Mouse (Mus musculus) liver, embryonic 15.5 days (tissue): ENCODE results near the gene Atp6v1e1. TPM values are rescaled to one million over a fixed set of nuclear protein-coding genes. Genes with fewer than 3 reads are reported as not detected.

Experiments
- ATAC-seq: fragments of 200-750 bp; cut with Nextera tagmentation; 2 replicates; pipeline ENCODE4 v1.8.0; 2017; ENCODE audit warnings: moderate number of reproducible peaks, mild to moderate bottlenecking, moderate library complexity; ENCODE audit not compliant: insufficient read depth
- H3K27ac ChIP-seq: fragments of 300-500 bp; sonication (generic); replicated peaks from 2 replicates; pipeline ENCODE4 v1.5.1; 2015; ENCODE audit warnings: mild to moderate bottlenecking, inconsistent platforms
- H3K27me3 ChIP-seq: fragments of 300-500 bp; sonication (generic); 2 replicates; pipeline ENCODE4 v1.6.1; 2015; ENCODE audit warnings: mild to moderate bottlenecking, inconsistent platforms
- H3K36me3 ChIP-seq: fragments of 300-500 bp; sonication (generic); replicated peaks from 2 replicates; pipeline ENCODE4 v1.6.1; 2015; ENCODE audit warnings: moderate library complexity, mild to moderate bottlenecking, inconsistent platforms
- H3K4me1 ChIP-seq: fragments of 300-500 bp; sonication (generic); replicated peaks from 2 replicates; pipeline ENCODE4 v1.6.1; 2015; ENCODE audit warnings: inconsistent platforms
- H3K4me2 ChIP-seq: fragments of 300-500 bp; sonication (generic); 2 replicates; pipeline ENCODE4 v1.6.1; 2015; ENCODE audit warnings: moderate library complexity, mild to moderate bottlenecking, inconsistent platforms
- H3K4me3 ChIP-seq: fragments of 300-500 bp; sonication (generic); replicated peaks from 2 replicates; pipeline ENCODE4 v1.5.1; 2015; ENCODE audit warnings: mild to moderate bottlenecking, inconsistent platforms
- H3K9ac ChIP-seq: fragments of 300-500 bp; sonication (generic); 2 replicates; pipeline ENCODE4 v1.6.1; 2015; ENCODE audit warnings: moderate library complexity, mild to moderate bottlenecking, inconsistent platforms
- H3K9me3 ChIP-seq: fragments of 300-500 bp; sonication (generic); replicated peaks from 2 replicates; pipeline ENCODE4 v1.6.1; 2016; ENCODE audit warnings: inconsistent platforms
- WGBS: fragments of 180-500 bp; shearing (Covaris S2); methylation state at CpG from one replicate; pipeline ENCODE4 v1.1.7; 2015; ENCODE audit warnings: mixed read lengths; ENCODE audit not compliant: insufficient replicate concordance; 5-methylcytosine and 5-hydroxymethylcytosine counted together
- polyA plus RNA-seq: library from polyadenylated mRNA; unstranded; fragments of >200 nt; fragmentation: Nextera tagmentation; extraction: Ambion mirVana; gene quantifications from 2 replicates; pipeline ENCODE4 v1.2.1, GENCODE M21; 2015

The Atp6v1e1 gene
- polyA plus RNA-seq, 1 experiment from 2014 or later, result 155 TPM

- Histone ChIP-seq H3K9ac (no peak overlapping the region), H3K27me3 (no peaks in the 10 kb centered on the region), H3K27ac (peak overlapping the region; percentile 67), H3K4me2 (no peak overlapping the region), H3K9me3 (no peaks in the 10 kb centered on the region), H3K36me3 (peaks cover 49% of the 10 kb centered on the region), H3K4me1 (peaks cover 64% of the 10 kb centered on the region), H3K4me3 (no peak overlapping the region)
- 53% methylated on average over 11 of the region's 11 CpGs for WGBS
- peak; percentile 67 for ATAC-seq
These were observed 32.4 kb downstream of the Atp6v1e1 start for GRCm38 (mm10) chr6:120790153-120790552.

GRCm38 (mm10) chr6:120788904-120789303 is 33.7 kb downstream of the Atp6v1e1 start:
- Histone ChIP-seq H3K27ac (no peak overlapping the region), H3K9me3 (no peaks in the 10 kb centered on the region), H3K9ac (no peak overlapping the region), H3K4me1 (peaks cover 75% of the 10 kb centered on the region), H3K4me3 (no peak overlapping the region), H3K36me3 (peaks cover 37% of the 10 kb centered on the region), H3K4me2 (no peak overlapping the region), H3K27me3 (no peaks in the 10 kb centered on the region)
- ATAC-seq, result no peak

- H3K27ac ChIP-seq, result no peak overlapping the region
- H3K27me3 ChIP-seq, result no peaks in the 10 kb centered on the region
- 72% methylated on average over 5 of the region's 5 CpGs for WGBS
- no peak overlapping the region for H3K4me3 ChIP-seq
- H3K9ac ChIP-seq, result no peak overlapping the region
- H3K36me3 ChIP-seq, result peaks cover 29% of the 10 kb centered on the region
- no peak for ATAC-seq
- peaks cover 71% of the 10 kb centered on the region for H3K4me1 ChIP-seq
- no peak overlapping the region for H3K4me2 ChIP-seq
- H3K9me3 ChIP-seq, result no peaks in the 10 kb centered on the region
These were observed 34.5 kb downstream of the Atp6v1e1 start for GRCm38 (mm10) chr6:120788068-120788607.

GRCm38 (mm10) chr6:120784351-120784750 is 38.2 kb downstream of the Atp6v1e1 start:
- H3K9ac ChIP-seq, result no peak overlapping the region
- H3K4me3 ChIP-seq, result no peak overlapping the region
- H3K36me3 ChIP-seq, result peaks cover 3% of the 10 kb centered on the region; the same call in 1 of the 2 replicates
- no peak overlapping the region for H3K27ac ChIP-seq
- no peaks in the 10 kb centered on the region for H3K27me3 ChIP-seq
- peaks cover 45% of the 10 kb centered on the region for H3K4me1 ChIP-seq
- no peak for ATAC-seq
- no peaks in the 10 kb centered on the region for H3K9me3 ChIP-seq
- H3K4me2 ChIP-seq, result no peak overlapping the region
- WGBS, result 71% methylated on average over 7 of the region's 7 CpGs

GRCm38 (mm10) chr6:120782948-120783347 is 39.6 kb downstream of the Atp6v1e1 start:
- Histone ChIP-seq H3K27me3 (no peaks in the 10 kb centered on the region), H3K9ac (no peak overlapping the region), H3K4me1 (peaks cover 35% of the 10 kb centered on the region), H3K27ac (no peak overlapping the region), H3K4me3 (no peak overlapping the region), H3K36me3 (no peaks in the 10 kb centered on the region), H3K4me2 (no peak overlapping the region), H3K9me3 (no peaks in the 10 kb centered on the region)
- ATAC-seq, result no peak
- WGBS, result 44% methylated on average over 2 of the region's 2 CpGs

GRCm38 (mm10) chr6:120778226-120778625 is 44.4 kb downstream of the Atp6v1e1 start:
- ATAC-seq, result no peak
- no peak overlapping the region for H3K27ac ChIP-seq
- no peaks in the 10 kb centered on the region for H3K9me3 ChIP-seq
- 68% methylated on average over 3 of the region's 3 CpGs for WGBS
- no peak overlapping the region for H3K4me2 ChIP-seq
- H3K4me3 ChIP-seq, result no peak overlapping the region
- peaks cover 4% of the 10 kb centered on the region; the same call in 1 of the 2 replicates for H3K4me1 ChIP-seq
- H3K9ac ChIP-seq, result no peak overlapping the region
- H3K36me3 ChIP-seq, result no peaks in the 10 kb centered on the region
- no peaks in the 10 kb centered on the region for H3K27me3 ChIP-seq

GRCm38 (mm10) chr6:120777533-120777932 is 45.1 kb downstream of the Atp6v1e1 start:
- no peak overlapping the region for H3K9ac ChIP-seq
- H3K4me3 ChIP-seq, result no peak overlapping the region
- peaks cover 4% of the 10 kb centered on the region; the same call in 1 of the 2 replicates for H3K4me1 ChIP-seq
- no peak overlapping the region for H3K27ac ChIP-seq
- no peak overlapping the region for H3K4me2 ChIP-seq
- no peak for ATAC-seq
- WGBS, result 78% methylated on average over 9 of the region's 9 CpGs
- no peaks in the 10 kb centered on the region for H3K27me3 ChIP-seq
- no peaks in the 10 kb centered on the region for H3K9me3 ChIP-seq
- no peaks in the 10 kb centered on the region for H3K36me3 ChIP-seq

GRCm38 (mm10) chr6:120776286-120776685 is 46.3 kb downstream of the Atp6v1e1 start:
- WGBS, result 64% methylated on average over 3 of the region's 3 CpGs
- Histone ChIP-seq H3K36me3 (peaks cover under 1% of the 10 kb centered on the region), H3K4me1 (no peaks in the 10 kb centered on the region; the same call in 1 of the 2 replicates), H3K9me3 (no peaks in the 10 kb centered on the region), H3K27ac (no peak overlapping the region), H3K4me2 (no peak overlapping the region), H3K4me3 (no peak overlapping the region), H3K9ac (no peak overlapping the region), H3K27me3 (no peaks in the 10 kb centered on the region)
- no peak for ATAC-seq

GRCm38 (mm10) chr6:120773763-120774162 is 48.8 kb downstream of the Atp6v1e1 start:
- Histone ChIP-seq H3K4me1 (no peaks in the 10 kb centered on the region), H3K27me3 (no peaks in the 10 kb centered on the region), H3K4me3 (no peak overlapping the region), H3K9me3 (no peaks in the 10 kb centered on the region), H3K36me3 (peaks cover 7% of the 10 kb centered on the region), H3K9ac (no peak overlapping the region), H3K4me2 (no peak overlapping the region), H3K27ac (no peak overlapping the region)
- no peak for ATAC-seq
- 84% methylated on average over 6 of the region's 6 CpGs for WGBS

GRCm38 (mm10) chr6:120773149-120773628 is 49.4 kb downstream of the Atp6v1e1 start, which contains the start of gene Slc25a18:
Gene Slc25a18 (plus strand): TSS chr6:120773578.
- no peaks in the 10 kb centered on the region for H3K27me3 ChIP-seq
- ATAC-seq, result no peak
- WGBS, result 48% methylated on average over 5 of the region's 5 CpGs

GRCm38 (mm10) chr6:120772025-120772424 is 50.6 kb downstream of the Atp6v1e1 start:
- Histone ChIP-seq H3K4me2 (no peak overlapping the region), H3K27ac (no peak overlapping the region), H3K9ac (no peak overlapping the region), H3K36me3 (peaks cover 14% of the 10 kb centered on the region), H3K4me3 (no peak overlapping the region), H3K9me3 (no peaks in the 10 kb centered on the region), H3K27me3 (no peaks in the 10 kb centered on the region), H3K4me1 (no peaks in the 10 kb centered on the region)
- no peak for ATAC-seq

More at GRCm38 (mm10) chr6:120773149-120773628, 49.4 kb downstream of the Atp6v1e1 start, which contains the start of gene Slc25a18:
- Histone ChIP-seq H3K4me1 (no peaks in the 10 kb centered on the region), H3K4me3 (no peak within 1 kb of the TSS), H3K36me3 (peaks cover 8% of the 10 kb centered on the region), H3K9me3 (no peaks in the 10 kb centered on the region), H3K9ac (no peak within 1 kb of the TSS), H3K27ac (no peak within 1 kb of the TSS), H3K4me2 (no peak within 1 kb of the TSS)

GRCm38 (mm10) chr6:120771366-120771765 is 51.2 kb downstream of the Atp6v1e1 start:
- Histone ChIP-seq H3K36me3 (peaks cover 21% of the 10 kb centered on the region), H3K9me3 (no peaks in the 10 kb centered on the region)
- WGBS, result 35% methylated on average over 1 of the region's 1 CpGs

More at GRCm38 (mm10) chr6:120771366-120771765, 51.2 kb downstream of the Atp6v1e1 start:
- H3K27ac ChIP-seq, result no peak overlapping the region
- H3K9ac ChIP-seq, result no peak overlapping the region
- H3K4me2 ChIP-seq, result no peak overlapping the region
- no peak for ATAC-seq
- no peak overlapping the region for H3K4me3 ChIP-seq
- H3K4me1 ChIP-seq, result no peaks in the 10 kb centered on the region
- H3K27me3 ChIP-seq, result no peaks in the 10 kb centered on the region
